Mouse (Mus musculus): ENCODE measurements around the gene Pla2r1. TPM values are rescaled to one million over a fixed set of nuclear protein-coding genes. Genes with fewer than 3 reads are reported as not detected.

The Pla2r1 gene
- total RNA-seq, 1 experiment from 2014 or later, result 2.0 TPM

DNA sequence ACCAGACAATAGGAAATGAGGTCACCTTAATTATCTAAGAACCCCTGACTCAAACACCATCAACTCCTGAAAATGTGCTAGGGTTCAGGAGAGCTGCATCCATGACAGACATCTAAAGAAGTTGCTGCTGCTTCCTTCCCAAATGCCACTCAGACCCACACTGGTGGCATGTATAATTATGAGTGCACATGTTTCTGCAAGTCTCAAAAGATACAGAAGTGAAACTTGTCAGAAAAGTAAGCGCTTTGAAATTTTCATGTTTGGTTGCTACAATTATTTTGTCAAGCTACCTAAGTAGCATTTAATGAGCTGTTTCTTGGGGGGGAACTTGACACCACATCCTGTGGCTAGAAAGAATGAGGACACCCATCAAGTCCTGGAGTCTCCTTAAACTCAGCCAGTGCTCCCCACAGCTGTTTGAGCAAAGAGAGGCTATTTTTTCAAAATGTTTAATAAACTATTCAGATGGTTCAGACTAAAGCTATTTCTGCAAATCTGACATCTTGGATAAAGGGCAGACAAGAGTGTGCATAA, 52.5 kb downstream of the Pla2r1 start:
- DNase-seq, result no peak

DNA sequence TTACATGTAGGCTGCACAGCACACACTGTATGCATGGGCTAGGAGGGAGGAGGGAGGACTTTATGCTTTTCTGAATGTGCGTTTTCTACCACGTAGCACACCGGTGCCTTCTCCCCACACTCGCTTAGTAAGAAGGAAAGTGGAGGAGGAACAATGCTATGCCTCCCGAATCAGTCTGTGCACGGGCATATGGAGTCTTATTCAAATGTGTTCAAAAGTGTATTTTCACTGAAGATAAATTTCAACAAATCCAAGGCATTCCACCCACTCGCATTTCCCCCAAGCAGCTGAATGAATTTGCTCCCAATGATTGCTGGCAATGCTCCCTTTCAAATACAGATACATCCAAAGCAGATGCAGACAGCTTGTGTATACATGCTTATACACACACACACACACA, 73.2 kb downstream of the Pla2r1 start:
- DNase-seq, result no peak

DNA sequence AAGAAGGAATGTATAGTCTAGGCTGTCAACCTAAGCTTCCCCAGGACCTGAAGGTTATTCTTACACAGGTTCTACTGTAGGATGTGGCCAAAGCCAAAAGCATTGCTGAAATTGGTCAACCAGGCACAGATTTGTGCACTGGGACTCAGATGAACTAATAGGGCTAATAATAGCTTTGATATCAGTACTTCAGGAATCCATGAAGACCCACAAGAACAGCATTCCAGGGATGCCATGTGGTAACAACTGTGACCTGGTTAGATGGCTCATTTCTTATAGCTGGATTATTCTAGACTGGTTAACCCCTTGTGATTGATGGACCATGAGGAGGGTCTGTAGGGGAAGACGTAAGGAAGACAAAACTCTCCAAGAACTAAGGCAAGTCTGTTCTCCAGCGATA, 74.3 kb downstream of the Pla2r1 start:
- DNase-seq, result no peak

- no peak for DNase-seq
Measured at GRCm38 (mm10) chr2:60468901-60469770, 84.0 kb downstream of the Pla2r1 start.

DNA sequence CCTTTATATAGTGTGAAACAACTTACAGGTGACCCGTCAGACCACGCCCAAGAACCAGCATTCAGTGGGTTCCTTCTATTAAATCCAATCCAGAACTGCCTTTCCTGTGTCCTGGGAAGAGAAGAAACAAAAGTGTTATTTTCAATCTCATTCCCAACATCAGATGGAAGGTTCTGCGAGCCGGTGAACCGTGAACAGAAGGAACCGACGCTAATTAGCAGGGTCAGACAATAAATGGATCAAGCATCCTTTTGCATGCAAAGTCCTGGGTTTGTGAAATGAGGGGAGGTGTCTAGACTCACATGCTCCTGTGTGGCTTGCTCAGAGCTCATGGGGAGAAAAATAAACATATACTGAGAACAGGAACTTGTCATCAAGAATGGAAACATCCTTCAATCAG, 100.7 kb downstream of the Pla2r1 start:
- no peak for DNase-seq

GRCm38 (mm10) chr2:60451119-60451773, 101.9 kb downstream of the Pla2r1 start:
- no peak for DNase-seq

GRCm38 (mm10) chr2:60449732-60450131, 103.4 kb downstream of the Pla2r1 start:
- DNase-seq, result no peak

- no peak for DNase-seq
Measured at GRCm38 (mm10) chr2:60444711-60445509, 108.2 kb downstream of the Pla2r1 start.

- DNase-seq, result no peak
Measured at GRCm38 (mm10) chr2:60443279-60443678, 109.8 kb downstream of the Pla2r1 start.

- no peak for DNase-seq
Measured at GRCm38 (mm10) chr2:60441875-60442274, 111.2 kb downstream of the Pla2r1 start.

- DNase-seq, result no peak
Measured at GRCm38 (mm10) chr2:60436802-60437201, 116.3 kb downstream of the Pla2r1 start.

GRCm38 (mm10) chr2:60430315-60431021, 122.6 kb downstream of the Pla2r1 start:
- DNase-seq, result no peak

- DNase-seq, result peak; percentile 87
Measured at GRCm38 (mm10) chr2:60418075-60418474, 135.0 kb downstream of the Pla2r1 start.

- no peak for DNase-seq
Measured at GRCm38 (mm10) chr2:60414334-60414733, 138.8 kb downstream of the Pla2r1 start.

- no peak for DNase-seq
Measured at GRCm38 (mm10) chr2:60413006-60413650, 140.0 kb downstream of the Pla2r1 start.

DNA sequence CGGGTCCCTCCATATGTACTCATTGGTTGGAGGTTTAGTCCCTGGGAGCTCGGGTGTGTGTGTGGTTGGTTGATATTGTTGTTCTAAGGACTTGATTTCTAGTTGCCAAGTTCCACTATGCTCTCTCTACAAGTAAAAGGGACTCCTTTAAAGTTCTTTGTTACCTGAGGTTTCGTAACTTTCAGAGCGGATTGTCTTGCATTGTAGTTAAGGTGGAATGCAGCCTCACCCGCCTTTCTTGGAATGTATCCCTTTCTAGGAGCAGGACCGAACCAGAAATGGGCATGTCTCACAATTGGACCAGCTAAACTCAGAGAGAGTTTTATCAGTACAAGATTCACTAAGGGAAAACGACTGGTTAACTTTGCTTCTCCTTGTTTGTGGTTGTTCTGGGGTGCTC, 141.9 kb downstream of the Pla2r1 start:
- DNase-seq, result no peak

- DNase-seq, result no peak
Measured at GRCm38 (mm10) chr2:60409989-60410763, 142.9 kb downstream of the Pla2r1 start.

- no peak for DNase-seq
Measured at GRCm38 (mm10) chr2:60409194-60409593, 143.9 kb downstream of the Pla2r1 start.

DNA sequence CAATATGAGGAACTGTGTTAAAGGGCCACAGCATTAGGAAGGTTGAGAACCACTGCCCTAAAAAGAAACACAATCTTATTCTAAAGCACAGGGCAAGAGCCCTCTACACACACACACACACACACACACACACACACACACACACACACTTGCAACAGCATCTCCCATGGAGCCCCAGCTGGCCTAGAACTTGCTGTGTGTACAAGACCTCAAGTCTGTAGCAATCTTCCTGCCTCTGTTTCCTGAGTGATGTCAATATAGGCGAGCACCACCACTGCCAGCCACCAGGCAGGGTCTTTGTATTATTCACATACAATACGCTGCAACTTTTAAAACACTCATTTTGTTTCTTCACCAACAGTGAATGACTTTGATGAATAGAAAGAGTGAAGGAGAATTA, 145.7 kb downstream of the Pla2r1 start:
- DNase-seq, result no peak

GRCm38 (mm10) chr2:60405431-60405830, 147.7 kb downstream of the Pla2r1 start:
- no peak for DNase-seq

- no peak for DNase-seq
Measured at GRCm38 (mm10) chr2:60404763-60405162, 148.3 kb downstream of the Pla2r1 start.

Data from adrenal gland, postnatal 14 days (tissue).